Mouse (Mus musculus) heart, adult 18-20 months (tissue): ENCODE results near the gene Cd2ap. TPM values are rescaled to one million over a fixed set of nuclear protein-coding genes. Genes with fewer than 3 reads are reported as not detected.
A peak's percentile ranks its signal among the peaks of the same experiment; 100 is the strongest.

ENCODE experiments used
- DNase-seq, 2 experiments: peaks; one replicate each; pipeline ENCODE4 v3.0.0; 2021 to 2022; ENCODE audit warnings: mixed read lengths in 1 of 2
- total RNA-seq, 2 experiments: library from RNA; stranded (reverse); gene quantifications; 2 replicates each; pipeline ENCODE4 v1.2.3; 2021

The Cd2ap gene
- total RNA-seq, 2 experiments from 2014 or later: 16.3 to 20.1 TPM

GRCm38 (mm10) chr17:42860370-42860769 is 16.1 kb downstream of the Cd2ap start:
- no peak for DNase-seq

GRCm38 (mm10) chr17:42857506-42857905 is 19.0 kb downstream of the Cd2ap start:
- DNase-seq: no peak

GRCm38 (mm10) chr17:42847108-42847507 is 29.4 kb downstream of the Cd2ap start:
- DNase-seq: no peak

- DNase-seq: no peak
These were observed 39.3 kb downstream of the Cd2ap start for GRCm38 (mm10) chr17:42837193-42837592.

GRCm38 (mm10) chr17:42822787-42823186 is 53.7 kb downstream of the Cd2ap start:
- DNase-seq: no peak

- DNase-seq: no peak
These were observed 61.1 kb downstream of the Cd2ap start for GRCm38 (mm10) chr17:42815374-42815773.

GRCm38 (mm10) chr17:42792412-42792975 is 84.0 kb downstream of the Cd2ap start:
- no peak for DNase-seq

GRCm38 (mm10) chr17:42790787-42791186 is 85.7 kb downstream of the Cd2ap start:
- DNase-seq: peak; percentile 47 to 50

GRCm38 (mm10) chr17:42789723-42790122 is 86.7 kb downstream of the Cd2ap start:
- DNase-seq: no peak

- DNase-seq: peak; percentile 26 to 55
These were observed 87.6 kb downstream of the Cd2ap start for GRCm38 (mm10) chr17:42788686-42789453.

GRCm38 (mm10) chr17:42782156-42782757 is 94.2 kb downstream of the Cd2ap start:
- DNase-seq: peak; percentile 58 to 84

- DNase-seq: no peak
These were observed 122.7 kb downstream of the Cd2ap start for GRCm38 (mm10) chr17:42753791-42754190.

GRCm38 (mm10) chr17:42752173-42752572 is 124.3 kb downstream of the Cd2ap start:
- peak; percentile 70 to 75 for DNase-seq

GRCm38 (mm10) chr17:42745657-42746420 is 130.6 kb downstream of the Cd2ap start:
- no peak for DNase-seq

Other genes starting within 250 kb of the Cd2ap start
- gene Adgrf4, start 184.4 kb downstream of the Cd2ap start, total RNA-seq: under 1 TPM; 0.15 to 0.23 TPM
- gene Adgrf2, start 134.5 kb downstream of the Cd2ap start, total RNA-seq: under 1 TPM; 0.12 to 0.18 TPM
- 10 to 100 TPM; 13.6 to 14.9 TPM for gene Tnfrsf21, start 139.9 kb upstream of the Cd2ap start, total RNA-seq